Mouse (Mus musculus) thymus, postnatal 14 days (tissue): ENCODE data around the gene Rgp1.
"Not testable (repeated sequence)": the region's sequence is repeated elsewhere in the genome, so short reads cannot be mapped to it uniquely, and the experiment has no call there.

Source experiments
- DNase-seq: peaks from one replicate; pipeline ENCODE4 v3.0.0; 2021

Gene Rgp1

GRCm38 (mm10) chr4:43562769-43563600 is 15.5 kb upstream of the Rgp1 start:
- DNase-seq, result no peak

- no peak for DNase-seq
These were observed 15.0 kb upstream of the Rgp1 start for GRCm38 (mm10) chr4:43563601-43563875.

DNA sequence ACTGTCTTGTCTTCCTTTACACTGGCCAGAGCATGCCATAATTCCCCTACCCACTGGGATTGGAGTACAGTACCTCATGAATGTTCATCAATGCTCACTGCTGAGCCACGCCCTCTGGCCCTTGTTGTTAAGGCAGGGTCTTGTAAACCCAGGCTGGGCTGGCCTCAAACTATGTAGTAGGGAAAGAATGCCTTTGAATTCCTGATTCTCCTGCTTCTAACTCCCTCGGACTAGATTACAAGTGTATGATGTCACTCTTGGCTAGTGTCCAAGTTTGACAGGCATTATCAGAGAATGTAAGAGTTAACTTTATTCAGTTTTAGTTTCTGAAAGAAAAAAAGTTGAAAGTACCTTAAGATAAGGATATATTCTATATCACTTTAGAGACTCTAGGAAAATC is 14.3 kb upstream of the Rgp1 start:
- no peak for DNase-seq

GRCm38 (mm10) chr4:43567140-43567539 is 11.4 kb upstream of the Rgp1 start:
- no peak for DNase-seq

DNA sequence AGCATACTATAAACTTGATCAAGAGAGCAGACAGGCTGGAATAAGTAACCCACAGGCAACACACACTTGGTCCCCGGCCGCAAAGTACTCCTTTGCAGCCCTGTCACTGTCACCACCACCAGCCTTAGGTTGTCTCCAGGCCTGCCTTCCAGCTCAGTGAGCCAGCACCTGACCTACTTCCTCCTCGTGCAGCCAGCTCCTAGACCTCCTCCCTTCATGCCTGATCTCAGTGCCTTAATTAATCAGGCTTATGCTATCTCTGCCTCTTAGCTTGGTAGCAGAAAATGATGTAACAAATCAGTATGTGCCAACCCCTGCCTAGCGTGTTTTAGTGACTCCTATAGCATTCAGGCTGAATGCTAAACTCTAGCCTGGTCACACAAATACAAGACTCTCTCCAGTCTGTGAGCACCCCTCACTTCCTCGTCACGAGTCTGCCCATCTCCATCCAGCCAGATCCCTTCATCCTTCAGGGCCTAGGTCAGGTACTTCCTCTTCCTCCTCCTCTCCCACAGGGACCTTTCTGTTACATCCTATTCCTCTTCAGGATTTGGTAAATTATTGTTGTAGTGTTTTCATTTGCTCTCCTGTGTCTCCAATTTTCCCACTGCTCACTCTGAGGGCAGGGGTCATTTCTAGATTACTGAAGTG is 7.0 kb upstream of the Rgp1 start:
- no peak for DNase-seq

DNA sequence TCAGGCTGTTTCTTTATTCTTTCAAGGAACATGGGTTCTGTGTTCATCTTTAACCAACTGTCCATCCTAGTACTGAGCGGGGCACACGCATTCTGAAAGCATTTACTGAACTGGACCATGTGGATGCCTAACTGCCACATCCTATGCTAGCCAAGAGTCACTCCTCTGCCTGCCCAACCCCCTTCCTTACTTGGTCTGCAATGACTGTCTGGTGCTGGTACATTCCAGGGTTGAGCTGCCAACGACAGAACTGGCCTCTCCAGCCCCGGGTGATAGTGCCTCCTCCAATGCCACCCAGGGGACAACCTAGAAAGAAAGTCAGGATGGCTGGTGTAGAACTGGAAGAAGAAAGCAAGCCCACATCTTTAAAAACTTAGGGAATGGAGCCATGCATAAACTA is 5.0 kb upstream of the Rgp1 start:
- DNase-seq, result no peak

DNA sequence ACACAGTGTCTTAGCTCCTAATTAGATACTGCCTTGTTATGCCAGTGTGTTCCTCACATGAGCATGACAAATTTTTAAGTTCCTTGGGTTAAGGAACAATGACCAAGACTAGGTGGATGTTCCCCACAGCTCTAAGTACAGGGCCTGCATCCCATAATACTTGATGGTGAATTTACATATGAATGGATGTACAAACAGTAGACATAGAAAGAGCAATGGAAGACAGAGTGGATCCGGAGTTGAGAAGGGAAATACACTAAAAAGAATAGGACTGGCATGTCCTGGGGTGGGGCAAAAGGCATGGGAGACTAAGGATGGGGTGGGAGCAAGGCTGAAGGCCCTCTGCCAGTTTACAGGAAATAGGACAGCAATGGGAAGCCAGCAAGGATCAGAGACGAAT is 3.2 kb upstream of the Rgp1 start:
- DNase-seq, result no peak

- DNase-seq, result no peak
These were observed 1.2 kb upstream of the Rgp1 start for GRCm38 (mm10) chr4:43577237-43577881.

- DNase-seq, result no peak
These were observed 741 bp downstream of the Rgp1 start for GRCm38 (mm10) chr4:43579256-43579655.

- DNase-seq, result no peak
These were observed 1.2 kb downstream of the Rgp1 start for GRCm38 (mm10) chr4:43579731-43580130.

GRCm38 (mm10) chr4:43580721-43581120 is 2.2 kb downstream of the Rgp1 start:
- no peak for DNase-seq

DNA sequence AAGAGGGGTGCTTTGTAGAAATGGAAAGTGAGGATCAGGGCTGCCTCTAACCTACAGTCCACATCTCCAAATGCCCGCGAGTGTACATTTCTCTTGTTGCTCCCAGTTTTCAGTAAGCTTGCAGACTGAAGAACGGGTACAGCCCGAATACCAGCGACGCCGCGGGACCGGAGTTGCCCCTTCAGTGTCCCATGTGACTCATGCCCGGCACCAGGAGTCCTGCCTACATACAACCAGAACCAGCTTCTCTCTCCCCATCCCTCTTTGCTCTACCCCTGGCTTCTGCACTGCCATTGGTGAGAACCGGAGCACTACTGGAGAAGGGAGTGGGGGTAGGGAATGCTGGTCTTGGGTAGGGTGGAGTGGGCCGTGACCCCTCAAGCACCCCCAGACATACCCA is 2.9 kb downstream of the Rgp1 start:
- no peak for DNase-seq

GRCm38 (mm10) chr4:43582241-43582640 is 3.7 kb downstream of the Rgp1 start:
- DNase-seq, result no peak

DNA sequence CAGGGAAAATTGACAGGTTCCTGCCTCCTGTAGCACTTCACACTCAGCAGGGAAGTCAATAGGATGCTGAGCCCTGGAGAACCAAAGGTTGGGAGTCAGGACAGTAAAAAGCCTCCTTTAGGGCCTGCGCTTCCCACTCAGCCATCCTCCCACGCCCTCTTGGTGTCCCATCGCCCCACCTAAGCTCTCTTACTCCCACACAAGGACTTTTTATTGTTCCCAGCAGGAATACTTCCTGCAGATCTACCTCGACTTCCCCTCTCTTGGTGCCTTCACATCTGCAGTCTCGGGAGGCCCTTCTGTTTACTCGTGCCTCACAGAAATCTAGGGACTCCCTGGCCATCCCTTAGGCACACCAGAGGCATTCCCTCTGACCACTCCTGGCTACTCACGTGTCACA is 4.9 kb downstream of the Rgp1 start:
- DNase-seq, result no peak

DNA sequence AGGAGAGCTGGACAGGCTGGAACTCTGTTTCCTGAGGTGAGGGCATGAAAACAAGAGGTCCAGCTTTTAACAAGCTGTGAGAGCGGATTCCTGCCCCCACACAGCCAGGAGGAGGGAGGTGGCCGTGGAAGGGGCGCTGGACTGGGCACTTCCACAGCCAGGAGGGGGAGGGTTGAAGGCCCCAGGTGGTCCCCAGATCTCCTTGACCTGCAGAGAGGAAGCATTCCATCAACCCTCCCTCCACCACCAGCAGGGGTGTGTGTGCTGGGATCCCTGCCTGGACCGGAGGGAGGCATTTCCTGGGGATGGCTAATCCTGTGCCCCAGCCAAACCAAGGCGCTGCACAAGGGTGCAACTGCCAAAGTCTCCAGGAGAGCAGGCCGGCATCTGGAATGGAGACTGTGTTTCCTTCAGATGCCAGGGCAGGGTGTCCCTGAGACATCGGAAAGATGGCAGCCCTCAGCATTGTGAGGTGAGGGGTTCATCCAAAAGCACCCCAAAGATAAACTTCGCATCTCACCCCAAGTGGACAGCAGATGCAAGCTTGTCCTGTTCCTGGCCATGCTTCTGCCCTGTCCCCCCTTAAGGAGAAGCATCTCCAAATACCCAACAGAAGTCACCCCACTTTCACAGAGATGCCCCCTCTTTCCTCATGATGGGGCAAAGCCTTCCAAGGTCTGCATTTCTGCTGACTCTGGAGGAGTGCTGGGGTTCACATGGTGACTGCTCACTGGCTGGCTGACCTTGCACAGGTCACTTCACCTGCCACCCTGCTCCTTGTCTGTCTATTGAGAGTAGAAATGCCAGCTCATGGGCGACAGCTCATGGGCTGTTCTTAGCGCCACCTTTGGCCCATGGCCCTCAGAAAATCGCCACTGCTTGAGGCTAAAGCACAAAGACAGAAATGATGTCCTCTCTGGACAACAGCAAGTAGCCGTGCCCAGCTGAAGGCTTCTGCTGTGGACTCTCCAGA is 6.2 kb downstream of the Rgp1 start, which contains the start of gene Msmp:
Gene Msmp (minus strand): TSS at position 51 of the 973 bp plus-strand sequence.
- no peak for DNase-seq

DNA sequence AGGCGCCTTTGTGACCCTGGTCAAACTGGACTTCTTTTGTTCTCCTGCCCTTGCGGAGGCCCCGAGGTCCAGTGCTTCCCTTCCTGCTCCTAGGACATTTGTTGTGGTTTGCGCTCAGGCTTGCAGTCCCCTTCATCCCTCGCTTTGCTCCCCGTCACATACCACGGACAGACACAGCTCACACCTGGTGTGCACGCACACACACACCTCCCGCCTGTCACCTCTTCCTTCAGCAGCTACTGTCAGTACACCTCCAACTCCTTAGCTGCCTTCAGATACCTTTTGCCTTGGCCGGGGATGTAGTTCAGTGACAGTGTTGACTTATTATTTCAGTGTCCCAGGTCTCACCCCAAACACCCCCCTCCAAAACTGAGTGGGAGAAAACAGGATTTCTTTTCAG is 7.2 kb downstream of the Rgp1 start:
- no peak for DNase-seq

GRCm38 (mm10) chr4:43586411-43586810 is 7.9 kb downstream of the Rgp1 start:
- DNase-seq, result no peak

DNA sequence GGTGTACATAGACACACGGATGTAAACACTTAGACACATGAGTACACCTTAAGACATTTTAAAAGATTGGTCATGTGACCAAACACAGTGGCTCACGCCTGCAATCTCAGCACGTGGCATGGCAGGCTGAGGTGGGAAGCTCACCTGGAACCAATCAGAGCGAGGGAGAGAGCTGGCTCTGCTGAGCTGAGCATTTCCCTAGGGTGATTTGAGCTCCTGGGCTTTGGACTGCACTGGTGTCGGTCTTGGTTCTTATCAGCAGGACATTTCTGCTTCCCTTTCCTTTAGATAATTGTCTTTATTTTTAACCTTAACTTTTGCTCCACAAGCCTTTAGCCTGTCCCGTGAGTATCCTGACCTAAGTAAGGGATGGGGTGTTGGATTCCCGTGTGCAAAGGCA is 9.2 kb downstream of the Rgp1 start:
- DNase-seq, result no peak

DNA sequence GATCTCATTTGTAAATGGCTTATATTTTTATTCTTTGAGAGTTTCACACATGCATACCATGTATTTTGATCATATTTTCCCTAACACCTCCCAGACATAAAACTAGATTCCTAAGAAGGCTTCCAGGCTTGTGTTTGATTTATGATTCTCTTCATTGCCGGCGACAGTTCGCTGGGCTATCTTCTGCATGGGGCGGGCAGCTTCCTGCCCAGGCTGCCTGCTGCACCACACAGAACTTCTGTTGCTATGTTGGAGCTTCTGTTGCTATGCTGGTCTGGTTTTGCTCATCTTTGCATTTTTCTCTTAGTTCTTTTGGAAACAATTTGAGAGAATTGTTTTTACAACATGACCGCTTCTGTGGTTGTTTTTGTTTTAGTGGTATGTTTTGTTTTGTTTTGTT is 13.0 kb downstream of the Rgp1 start:
- DNase-seq, result no peak

GRCm38 (mm10) chr4:43591961-43592360 is 13.4 kb downstream of the Rgp1 start:
- no peak for DNase-seq

GRCm38 (mm10) chr4:43593453-43593852 is 14.9 kb downstream of the Rgp1 start:
- no peak for DNase-seq

DNA sequence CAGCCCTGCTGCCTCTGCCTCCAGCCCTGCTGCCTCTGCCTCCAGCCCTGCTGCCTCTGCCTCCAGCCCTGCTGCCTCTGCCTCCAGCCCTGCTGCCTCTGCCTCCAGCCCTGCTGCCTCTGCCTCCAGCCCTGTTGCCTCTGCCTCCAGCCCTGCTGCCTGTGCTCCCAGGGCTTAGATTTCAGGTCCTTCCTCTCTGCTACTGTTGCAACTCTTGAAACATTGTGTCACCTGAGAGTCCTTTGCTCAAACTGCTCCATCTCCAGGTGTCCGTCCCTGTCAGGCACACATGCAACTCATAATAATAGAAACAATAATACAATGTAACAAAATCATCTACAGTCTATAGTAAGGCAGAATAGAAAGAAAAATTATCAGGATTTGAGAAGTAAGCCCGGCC is 18.1 kb downstream of the Rgp1 start:
- not testable (repeated sequence) for DNase-seq

GRCm38 (mm10) chr4:43598200-43598599 is 19.7 kb downstream of the Rgp1 start:
- no peak for DNase-seq
